Mouse (Mus musculus) left cerebral cortex, postnatal 25 days (tissue): ENCODE measurements at regions not wholly inside any gene's neighbourhood (a gene's known extent, or its start where the extent isn't known, plus 50 kb on each side); places are given as distances from the start of the nearest gene placed in this dataset.

Source experiments
- DNase-seq, 2 experiments: peaks; one replicate each; pipeline ENCODE4 v3.0.0; 2022; ENCODE audit warnings: low spot score in 2 of 2, mixed read lengths in 1 of 2
- intact Hi-C: fragments of 180-260 bp; cut with DNase I; formaldehyde crosslinking; loops from one replicate; pipeline ENCODE4 v1.15.1; 2025

DNA sequence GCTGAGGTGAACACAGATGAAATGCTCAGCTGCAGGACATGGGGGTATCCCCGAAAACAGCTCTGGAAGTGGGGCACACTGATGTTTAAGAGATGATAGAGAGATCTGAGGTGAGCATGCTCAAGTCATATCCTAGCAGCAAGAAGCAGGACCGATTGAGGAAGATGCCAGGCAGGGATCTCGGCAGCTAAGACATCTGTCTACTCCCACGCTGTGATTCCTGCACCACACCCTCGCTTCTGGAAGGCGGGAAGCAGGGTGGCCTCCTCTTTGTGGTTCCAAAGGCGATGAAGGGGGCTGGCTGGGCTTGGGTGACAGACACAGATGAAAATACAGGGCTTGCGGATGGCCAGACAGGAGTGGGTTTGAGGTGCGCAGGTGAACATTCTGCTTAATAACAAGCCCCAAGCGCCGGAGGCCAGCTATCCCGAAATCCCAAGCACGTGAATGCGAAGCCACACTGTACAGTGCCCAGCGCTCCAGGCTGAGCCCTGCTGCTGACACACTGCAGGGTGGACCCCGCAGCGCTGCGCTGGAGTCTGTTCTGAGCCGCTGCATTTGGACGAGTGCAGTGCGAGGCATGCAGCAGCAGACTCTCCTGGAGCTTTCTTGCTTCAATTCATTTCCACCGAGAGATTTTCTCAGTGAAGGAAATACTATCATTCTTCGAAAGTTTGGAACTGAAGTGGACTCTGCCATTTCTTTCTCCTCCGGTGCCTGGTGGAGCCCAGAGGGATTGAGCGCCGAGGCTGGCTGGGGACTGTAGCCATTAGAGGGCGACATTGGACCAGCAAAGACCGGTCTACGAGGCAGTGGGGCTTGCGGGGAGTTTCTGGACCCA, 308.6 kb downstream of the Matn1 start:
- intact Hi-C loops, result loop anchor here (2.0 to 5.0 kb wide), 4 partner anchors 112 to 584 kb away; no protein-coding TSS in a partner anchor

DNA sequence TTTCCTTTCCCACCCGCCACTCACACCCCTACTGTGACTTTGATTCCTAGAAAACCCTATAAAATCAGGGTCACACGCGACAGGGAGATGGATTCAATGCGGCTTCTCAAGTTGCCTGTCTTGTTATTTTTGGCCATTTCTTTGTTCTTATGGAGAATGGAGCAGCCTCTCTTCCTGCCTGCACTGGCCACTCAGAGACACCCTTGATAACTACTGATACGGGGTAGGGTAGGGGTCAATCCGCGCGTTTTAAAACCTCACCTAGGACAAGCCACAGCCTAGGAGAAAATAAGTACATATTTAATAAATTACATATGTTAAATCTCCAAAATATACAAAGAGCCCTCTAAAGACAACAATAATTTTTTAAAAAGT, 309.2 kb downstream of the Matn1 start:
- DNase-seq, result no peak
- intact Hi-C loops, result loop anchor here (2.0 to 5.0 kb wide), 4 partner anchors 111 to 583 kb away; no protein-coding TSS in a partner anchor

More for the DNA sequence above, 308.6 kb downstream of the Matn1 start:
- peak; percentile 86 to 90 for DNase-seq

DNA sequence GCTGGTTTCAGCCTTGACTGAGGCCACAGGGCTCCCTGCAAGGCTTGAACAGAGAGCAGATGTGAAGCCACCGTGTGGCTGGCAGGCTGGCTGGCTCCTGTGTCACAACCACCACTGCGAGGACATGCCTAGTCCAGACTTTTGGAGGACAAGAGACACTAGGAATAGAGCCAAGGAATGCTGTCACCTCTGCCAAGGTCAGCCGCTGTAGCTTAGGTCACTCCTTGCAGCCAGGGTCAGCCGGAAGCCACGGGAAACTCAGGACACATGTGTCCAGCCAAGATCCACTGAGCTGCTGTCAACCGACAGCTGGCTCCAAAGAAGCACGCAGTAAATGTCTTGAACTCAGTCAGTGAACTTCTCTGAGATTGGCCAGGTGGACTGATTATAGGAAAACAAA, 310.1 kb downstream of the Matn1 start:
- intact Hi-C loops, result loop anchor here (2.0 to 5.0 kb wide), 4 partner anchors 147 to 293 kb away; no protein-coding TSS in a partner anchor
- DNase-seq, result no peak

DNA sequence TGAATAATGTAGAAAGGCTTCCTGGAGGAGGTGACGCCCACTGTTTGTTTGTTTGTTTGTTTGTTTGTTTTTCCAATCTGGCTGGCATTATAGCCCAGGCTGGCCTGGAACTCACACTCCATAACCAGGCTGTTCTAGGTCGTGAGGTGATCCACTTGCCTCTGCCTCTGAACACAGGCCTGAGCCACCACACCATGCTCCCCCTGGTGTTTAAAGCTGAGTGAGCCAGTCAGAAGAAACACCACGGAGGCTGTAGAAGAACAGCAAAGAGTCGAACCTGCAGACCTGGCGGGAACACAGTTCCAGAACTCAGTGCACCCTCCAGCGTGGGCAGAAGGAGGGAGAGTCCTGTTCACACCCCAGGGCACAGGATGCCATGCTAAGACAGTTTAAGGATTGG, 310.5 kb downstream of the Matn1 start:
- DNase-seq, result peak in 1 of 2 experiments; percentile 36
- intact Hi-C loops, result loop anchor here (2.0 to 5.0 kb wide), 4 partner anchors 147 to 294 kb away; no protein-coding TSS in a partner anchor

DNA sequence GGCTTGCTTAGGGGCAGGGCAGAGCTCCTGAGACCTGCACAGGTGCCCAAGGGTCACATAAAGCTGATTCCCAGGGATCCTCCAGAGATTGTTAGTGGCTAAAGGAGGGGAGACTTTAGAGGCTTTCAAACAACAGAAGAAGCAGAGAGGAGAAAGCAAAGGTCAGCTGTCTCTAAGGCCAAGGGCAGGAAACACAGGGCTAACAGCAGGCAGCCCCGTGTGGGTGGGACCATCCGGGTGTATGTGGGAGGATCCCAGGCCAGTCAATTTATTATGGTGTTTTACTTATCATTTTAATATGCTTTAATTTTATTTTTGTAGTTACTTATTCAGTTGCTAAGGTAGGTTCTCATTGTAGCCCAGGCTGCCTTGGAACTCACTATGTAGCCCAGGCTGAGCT, 317.1 kb downstream of the Matn1 start:
- no peak for DNase-seq
- intact Hi-C loops, result no loop called here

DNA sequence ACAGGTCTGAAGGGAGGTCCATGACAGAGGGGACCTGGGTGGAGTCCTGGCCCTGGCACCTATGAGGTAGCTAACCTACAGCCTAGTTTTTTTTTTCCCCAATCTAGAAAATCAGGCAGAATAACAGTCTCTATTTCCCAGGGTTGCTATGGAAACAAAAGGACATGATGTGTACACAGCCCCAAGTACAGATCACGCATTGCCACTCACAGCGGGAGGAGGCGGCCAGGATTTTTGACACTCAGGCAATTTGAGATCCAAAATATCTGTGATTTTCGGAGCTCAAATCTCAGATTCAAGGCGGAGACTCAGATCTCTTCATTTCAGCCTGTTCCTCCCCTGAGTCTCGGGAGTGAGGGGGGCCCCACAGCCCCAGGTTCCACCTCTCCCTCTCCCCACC, 318.7 kb downstream of the Matn1 start:
- peak in 1 of 2 experiments; percentile 63 for DNase-seq
- intact Hi-C loops, result no loop called here

DNA sequence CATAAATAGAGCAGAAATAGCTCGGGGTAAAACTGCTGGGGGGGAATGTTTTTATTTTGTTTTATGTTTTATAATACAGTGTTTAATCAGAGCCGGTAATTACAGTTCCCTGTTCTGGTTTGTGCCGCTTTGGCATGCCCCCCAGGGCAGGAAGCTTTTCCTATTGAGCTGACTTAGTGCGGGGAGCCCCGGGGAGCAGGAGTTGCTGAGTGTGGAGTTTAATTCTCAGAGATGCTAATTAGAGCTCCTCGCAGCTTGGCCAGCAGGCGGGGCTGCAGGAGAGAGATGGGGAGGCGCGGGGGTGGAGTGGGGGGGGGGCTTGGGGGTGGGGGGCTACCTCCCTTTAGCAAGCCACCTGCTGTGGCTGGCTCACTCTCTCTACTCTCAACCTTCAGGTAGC, 322.6 kb downstream of the Matn1 start:
- intact Hi-C loops, result loop anchor here (5.0 kb wide), 2 partner anchors 91 to 106 kb away; no protein-coding TSS in a partner anchor
- no peak for DNase-seq

DNA sequence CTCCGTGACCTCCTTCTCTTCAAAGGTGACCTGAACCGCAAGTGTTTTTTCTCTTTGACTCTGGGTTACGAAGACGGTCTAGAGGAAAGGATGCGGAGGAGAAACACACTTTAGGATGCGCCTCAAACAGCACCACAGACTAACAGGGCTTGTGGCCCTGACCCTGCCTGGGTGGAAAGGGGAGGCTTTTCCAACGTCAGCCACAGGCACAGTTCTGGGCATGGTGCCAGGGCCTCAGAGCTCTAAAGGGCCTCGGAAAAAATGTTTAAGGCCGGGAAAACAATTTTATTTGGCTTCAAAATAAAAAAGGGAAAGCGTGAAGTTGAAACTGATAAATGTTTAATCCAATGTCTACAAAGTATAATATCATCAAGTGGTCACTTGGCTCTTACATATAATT, 323.6 kb downstream of the Matn1 start:
- intact Hi-C loops, result loop anchor here (5.0 kb wide), 2 partner anchors 90 to 105 kb away; no protein-coding TSS in a partner anchor
- DNase-seq, result no peak

DNA sequence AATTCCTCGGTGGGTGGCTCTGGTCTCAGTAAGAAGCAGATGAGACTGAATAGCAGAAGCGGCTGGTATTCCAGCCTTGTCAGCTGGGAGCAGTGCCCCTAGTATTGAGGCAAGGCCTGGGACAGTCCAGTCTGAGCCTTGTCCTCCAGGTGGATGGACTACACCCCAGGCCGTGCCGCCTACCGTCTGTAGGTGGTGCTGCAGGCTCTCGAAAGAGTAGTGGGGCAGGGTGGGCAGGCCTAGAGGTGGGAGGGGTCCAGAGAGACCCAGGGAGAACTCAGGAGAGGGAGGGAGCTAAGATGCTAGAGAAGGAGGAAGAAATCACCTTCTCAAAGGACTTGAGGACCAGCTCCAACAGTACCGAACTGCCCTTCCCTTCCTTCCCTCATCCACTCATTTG, 326.0 kb downstream of the Matn1 start:
- no peak for DNase-seq
- intact Hi-C loops, result loop anchor here (2.0 to 5.0 kb wide), 3 partner anchors 112 to 217 kb away; no protein-coding TSS in a partner anchor

DNA sequence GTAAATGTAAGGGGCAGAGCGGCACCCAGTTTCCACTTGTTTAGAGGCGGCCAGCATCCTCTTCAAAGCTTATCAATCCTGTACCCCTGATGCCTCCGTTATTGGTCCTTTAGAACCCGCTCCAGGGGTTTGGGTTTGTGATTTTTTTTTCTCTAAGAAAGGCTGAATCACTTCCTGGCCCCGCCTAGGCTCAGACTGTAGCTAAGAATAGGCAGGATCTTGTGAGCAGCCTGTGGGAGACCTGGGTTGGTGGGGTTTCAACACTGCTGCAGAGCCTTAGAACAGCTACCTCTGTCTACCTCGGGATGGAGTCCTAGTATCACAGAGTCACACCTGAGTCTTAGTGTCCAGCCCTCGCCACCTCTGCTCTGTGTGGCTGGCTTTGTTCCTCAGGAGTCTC, 327.9 kb downstream of the Matn1 start:
- peak in 1 of 2 experiments; percentile 50 for DNase-seq
- intact Hi-C loops, result loop anchor here (5.0 kb wide), 2 partner anchors 110 to 215 kb away; no protein-coding TSS in a partner anchor

DNA sequence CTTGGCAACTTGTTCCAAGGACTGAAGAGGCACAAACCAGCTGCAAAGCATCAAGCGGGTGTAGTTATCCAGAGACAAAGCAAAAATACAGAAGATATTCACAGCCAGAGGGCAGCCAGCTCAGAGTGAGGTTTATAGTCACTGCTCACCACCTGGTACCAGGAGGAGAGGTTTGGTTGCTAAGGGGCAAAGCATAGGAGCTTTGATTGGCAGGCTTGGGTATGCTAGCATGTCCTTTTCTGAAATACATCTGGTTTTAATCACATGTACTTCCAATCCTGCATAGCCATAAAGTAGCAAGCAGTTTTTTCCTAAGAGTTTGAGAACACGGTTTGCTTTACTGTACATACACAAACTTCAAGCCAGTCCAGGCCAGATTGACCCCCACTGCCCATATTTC, 349.4 kb downstream of the Matn1 start:
- intact Hi-C loops, result no loop called here

DNA sequence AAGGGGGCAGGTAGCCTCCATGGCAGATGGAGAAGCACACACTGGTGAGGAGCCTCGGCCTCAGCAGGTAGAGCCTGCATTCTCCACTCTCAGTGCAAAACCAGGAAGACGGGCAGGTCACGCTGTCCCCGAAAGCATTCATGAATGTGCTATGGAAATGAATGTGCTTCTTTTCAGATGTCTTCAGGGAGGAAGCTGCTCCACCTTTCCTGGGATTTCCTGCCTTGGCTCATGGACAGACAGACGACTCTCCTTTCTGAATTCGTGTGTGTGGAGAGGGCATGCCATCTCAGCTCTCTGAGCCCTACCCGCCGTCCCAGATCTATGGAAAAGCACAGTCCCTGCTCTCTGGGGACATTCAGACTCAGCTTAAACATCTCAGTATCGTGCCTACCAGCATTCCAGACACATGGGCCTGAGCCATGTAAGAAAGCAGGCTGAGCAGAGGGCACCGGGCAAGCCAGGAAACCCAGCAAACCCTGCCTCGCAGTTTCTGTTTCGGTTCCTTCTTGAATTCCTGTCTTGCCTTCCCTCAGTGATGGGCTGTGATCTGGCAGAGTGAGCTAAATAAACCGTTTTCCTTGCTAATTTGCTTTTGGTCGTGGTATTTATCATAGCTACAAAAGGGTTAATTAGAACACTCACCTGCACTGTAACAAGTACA, 354.0 kb downstream of the Matn1 start:
- intact Hi-C loops, result no loop called here
- DNase-seq, result no peak

More for the DNA sequence above, 349.4 kb downstream of the Matn1 start:
- DNase-seq, result no peak

DNA sequence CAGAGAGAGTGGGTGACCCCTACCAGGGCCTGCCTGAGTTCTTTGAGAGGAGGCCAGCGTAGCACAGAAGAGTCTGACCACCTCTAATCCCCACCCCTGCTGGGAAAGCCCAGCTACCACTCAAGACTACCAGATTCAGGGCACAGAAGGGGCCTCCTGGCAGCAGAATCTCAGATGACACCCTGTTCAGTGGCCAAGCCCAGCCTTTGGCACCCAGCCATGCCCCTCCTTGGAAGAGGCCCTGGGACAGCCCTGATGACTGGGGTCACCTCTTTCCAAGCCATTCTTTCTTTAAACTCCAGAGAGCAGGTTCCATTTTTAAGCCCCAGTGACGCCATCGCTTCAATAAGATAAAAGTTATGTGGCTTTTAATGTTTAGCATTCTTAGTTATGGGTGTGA, 359.8 kb downstream of the Matn1 start:
- intact Hi-C loops, result no loop called here
- no peak for DNase-seq

DNA sequence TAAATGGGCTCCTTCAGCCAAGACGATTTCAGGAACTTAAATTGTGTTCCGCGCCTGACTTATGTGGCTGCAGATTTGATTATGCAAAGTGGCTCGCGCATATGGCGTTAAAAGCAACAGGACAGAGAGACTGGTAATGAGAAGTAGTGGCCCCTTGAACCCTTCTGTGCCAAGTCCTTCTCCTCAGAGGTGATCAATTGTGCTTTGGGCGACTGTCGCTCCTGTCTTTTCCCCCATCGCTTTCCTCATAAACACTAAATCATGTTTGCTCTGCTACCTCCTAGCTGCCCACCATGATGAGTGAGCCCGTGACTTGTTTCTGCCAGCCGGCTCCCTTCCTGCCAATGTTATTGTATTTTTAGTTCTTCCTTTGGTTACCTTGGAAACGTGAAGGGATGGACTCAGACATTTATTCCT, 360.2 kb downstream of the Matn1 start:
- intact Hi-C loops, result no loop called here
- peak; percentile 65 to 91 for DNase-seq

DNA sequence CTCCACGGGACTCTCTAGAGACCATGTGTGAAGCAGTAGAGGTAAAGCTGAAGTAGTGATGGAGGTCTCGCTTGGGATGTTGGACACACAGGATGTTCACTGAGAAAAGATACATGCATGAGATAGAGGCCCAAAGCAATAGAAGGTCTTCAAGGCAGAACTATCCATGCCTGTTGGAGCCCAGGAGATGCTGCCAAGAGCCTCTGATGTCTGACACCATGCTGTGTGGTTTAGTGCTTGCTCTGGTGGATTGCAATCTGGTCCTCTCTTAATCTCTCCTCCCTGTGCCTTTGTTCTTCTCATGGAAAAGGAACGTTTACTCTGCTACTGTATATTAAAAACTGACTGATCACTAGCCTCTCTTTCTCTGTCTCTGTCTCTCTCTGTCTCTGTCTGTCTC, 370.0 kb downstream of the Matn1 start:
- no peak for DNase-seq
- intact Hi-C loops, result no loop called here

DNA sequence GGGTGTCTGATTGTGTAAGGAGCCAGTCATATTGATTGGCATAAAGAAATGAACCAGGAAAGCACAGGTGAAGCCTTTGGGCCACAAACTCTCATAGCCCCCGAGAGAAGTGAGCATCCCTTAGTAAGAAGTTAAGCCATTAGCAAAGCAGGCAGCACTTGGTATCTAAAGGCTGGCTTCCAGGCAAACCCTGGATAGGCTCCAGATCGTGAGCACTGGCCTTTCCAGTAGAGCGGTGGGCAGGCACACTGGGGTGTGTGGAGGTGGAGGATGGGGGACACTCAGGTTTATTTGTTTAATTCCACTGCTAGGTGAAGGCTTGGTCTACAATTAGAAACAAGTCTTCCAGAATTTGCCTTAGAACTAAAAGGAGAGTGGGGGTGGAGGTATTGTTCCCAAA, 371.9 kb downstream of the Matn1 start:
- DNase-seq, result no peak
- intact Hi-C loops, result no loop called here

DNA sequence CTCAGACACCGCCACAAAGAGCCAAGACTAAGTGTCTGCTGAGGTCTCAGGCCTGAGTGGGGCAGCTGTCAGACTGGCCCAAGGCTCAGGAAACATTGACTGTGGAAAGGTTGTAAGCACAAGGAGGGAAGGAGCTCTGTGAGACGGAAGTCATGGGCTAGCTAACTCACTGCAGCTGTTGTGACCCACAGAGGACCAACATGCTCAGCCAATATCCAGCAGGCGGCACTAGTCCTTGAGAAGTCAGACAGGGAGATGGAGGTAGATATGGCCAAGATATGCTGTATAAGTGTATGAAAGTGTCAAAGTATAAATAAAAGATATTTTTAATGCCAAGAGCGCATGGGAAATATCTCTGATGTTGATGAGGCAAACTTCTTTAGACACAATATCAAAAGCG, 378.1 kb downstream of the Matn1 start:
- intact Hi-C loops, result no loop called here
- no peak for DNase-seq

DNA sequence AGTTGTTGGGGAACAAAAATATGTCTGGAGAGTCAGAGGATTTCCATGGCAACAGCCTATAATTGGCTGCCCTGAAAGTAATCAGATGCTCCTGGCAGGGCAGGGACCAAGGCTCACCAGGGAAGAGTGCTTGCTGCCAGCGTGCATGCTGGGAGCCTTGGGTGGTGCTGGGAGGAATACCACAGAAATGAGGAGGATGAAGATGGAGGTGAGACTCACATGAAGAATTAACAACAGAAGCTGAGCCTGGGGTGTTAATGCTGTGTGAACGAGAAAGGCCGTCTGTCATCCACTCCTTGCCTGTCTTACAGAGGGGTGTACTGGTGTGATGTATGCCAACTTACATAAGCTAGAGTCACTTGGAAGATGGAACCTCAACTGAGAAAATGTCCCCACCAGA, 380.3 kb downstream of the Matn1 start:
- peak in 1 of 2 experiments; percentile 56 for DNase-seq
- intact Hi-C loops, result no loop called here

DNA sequence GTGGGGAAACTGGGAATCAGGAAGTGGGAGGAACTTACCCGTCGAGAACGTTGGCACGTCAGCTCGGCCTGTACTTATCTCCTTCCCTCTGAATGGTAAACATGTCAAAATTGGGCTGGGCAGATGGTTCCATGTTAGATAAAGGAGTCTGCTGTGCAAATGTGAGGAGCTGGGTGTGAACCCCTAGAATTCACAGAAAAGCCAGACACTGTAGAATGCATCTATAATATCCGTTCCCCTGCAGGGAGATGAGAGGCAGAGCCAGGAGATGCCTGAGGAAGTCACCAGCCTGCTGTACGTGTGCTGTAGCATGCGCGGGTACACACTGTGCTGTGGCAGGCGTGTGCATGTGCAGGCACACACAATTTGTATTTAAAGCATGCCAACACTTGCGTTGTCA, 381.0 kb downstream of the Matn1 start:
- DNase-seq, result peak in 1 of 2 experiments; percentile 64
- intact Hi-C loops, result no loop called here

DNA sequence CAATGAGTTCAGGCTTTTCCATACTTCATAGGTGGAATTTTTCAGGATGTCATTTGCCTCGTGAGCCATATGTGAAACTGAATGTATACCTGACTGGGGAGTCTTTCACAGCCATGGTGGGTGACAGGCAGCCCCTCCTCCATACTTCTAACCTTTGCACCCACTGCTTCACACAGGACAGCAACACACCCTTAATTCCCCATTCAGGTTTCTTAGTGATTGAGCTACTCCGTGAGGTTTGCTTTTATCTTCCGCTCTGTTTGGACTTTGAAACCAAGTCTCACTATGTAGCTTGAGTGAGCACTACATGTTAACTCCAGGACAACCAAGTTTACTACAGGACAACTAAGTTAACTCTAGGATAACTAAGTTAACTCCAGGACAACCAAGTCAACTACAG, 381.4 kb downstream of the Matn1 start:
- DNase-seq, result no peak
- intact Hi-C loops, result no loop called here

DNA sequence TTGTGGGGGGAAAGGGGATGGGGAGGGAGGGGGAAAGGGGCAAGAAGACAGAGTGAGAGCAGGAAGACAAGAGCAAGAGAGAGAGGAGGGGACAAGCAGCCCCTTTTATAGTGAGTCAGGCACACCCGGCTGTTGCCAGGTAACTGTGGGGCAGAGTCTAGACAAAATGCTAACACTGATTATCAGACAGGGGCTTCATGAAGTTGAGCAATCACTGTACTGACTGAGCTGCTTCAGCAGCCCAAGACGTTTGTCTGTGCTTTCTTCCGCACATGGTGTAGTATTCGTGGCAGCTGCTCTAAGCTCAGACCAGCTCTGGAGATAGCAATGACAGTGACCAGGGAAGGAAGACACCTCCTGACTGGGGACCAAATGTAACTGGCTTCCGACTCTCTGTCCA, 385.2 kb downstream of the Matn1 start:
- no peak for DNase-seq
- intact Hi-C loops, result no loop called here
